In the genomic region with DNA sequence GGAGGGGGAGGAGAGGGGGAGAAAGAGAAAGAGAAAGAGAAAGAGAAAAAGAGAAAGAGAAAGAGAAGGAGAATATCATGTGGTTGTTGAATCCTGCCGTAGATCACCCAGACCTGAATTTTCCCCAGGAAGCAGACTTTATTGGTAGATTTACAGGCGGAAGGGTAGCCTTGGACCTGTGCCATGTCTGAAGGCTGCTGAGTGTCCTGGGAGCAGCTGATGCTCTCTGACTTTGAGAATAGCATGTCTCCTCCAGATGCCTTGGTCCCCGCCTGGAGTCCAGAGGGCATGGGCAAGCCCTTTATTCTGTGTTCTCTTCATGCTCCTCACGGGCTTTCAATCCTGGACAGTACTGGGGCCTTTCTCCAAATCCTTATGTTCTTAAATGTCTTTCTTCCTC, we compare ENCODE assay signal across 13 mouse cellular contexts.
DNase-seq lines count a peak whose midpoint lies in the region.
"Had no signal": no experiment of that assay in that cellular context is flagged by ENCODE, and none has a peak within 500 bp of the region (broad histone marks: within the 10 kb centered on the region; RNA-seq: fewer than 3 reads in every experiment).

No protein-coding gene starts in this region.

- peak; percentile 22 to 41 for DNase-seq in cerebellum, postnatal 10 days
- DNase-seq in cerebellum, adult 9-11 months: no peak
- peak; percentile 16 for DNase-seq in left cerebral cortex, postnatal 4 days
- no peak for DNase-seq in left cerebral cortex, adult 8-10 months (ENCODE audit: low spot score in 2 of 2)
- DNase-seq in kidney, adult 9 months: peak; percentile 37
- DNase-seq in kidney, postnatal 36 days: peak; percentile 38 to 62
- no peak for DNase-seq in embryo, embryonic 9.5 days (ENCODE audit: extremely low spot score)
- no peak for DNase-seq in layer of hippocampus, postnatal 36 days
- DNase-seq: adrenal gland, adult 2 months; cerebellum, adult 11-12 months; cerebellum, adult 9-10 months; embryo, embryonic 11 days; gastrocnemius, postnatal 25 days had no signal

- intact Hi-C loops in left cerebral cortex, postnatal 4 days (cut with DNase I): no loop called here

Comparison
In these comparisons a context has a peak if more than half of its experiments do, and no peak if none do; other contexts are left out.
1. DNase-seq: peak in cerebellum, postnatal 10 days (2 of 2), left cerebral cortex, postnatal 4 days (single experiment), kidney, adult 9 months (single experiment) and kidney, postnatal 36 days (2 of 2); none in cerebellum, adult 9-11 months (single experiment), left cerebral cortex, adult 8-10 months (0 of 2), embryo, embryonic 9.5 days (single experiment) and layer of hippocampus, postnatal 36 days (0 of 2).